Mouse (Mus musculus) liver, postnatal 0 days (tissue): ENCODE measurements at regions not wholly inside any gene's neighbourhood (a gene's known extent, or its start where the extent isn't known, plus 50 kb on each side); places are given as distances from the start of the nearest gene placed in this dataset.

Experiments used
- CTCF ChIP-seq: sonication (generic); IDR thresholded peaks from 2 replicates; pipeline ENCODE4 v1.5.1; 2016; ENCODE audit warnings: antibody characterized with exemption, low read depth
- EP300 ChIP-seq: IDR thresholded peaks from 2 replicates; pipeline ENCODE4 v1.6.1; 2016; ENCODE audit warnings: antibody characterized with exemption, low read depth, mild to moderate bottlenecking

- no peak for TF ChIP-seq CTCF
- no peak for TF ChIP-seq EP300
Observed at GRCm38 (mm10) chr13:83268663-83269062, 235.2 kb upstream of the Mef2c start.
